9 mouse cellular contexts compared by ENCODE assay signal in the genomic region with DNA sequence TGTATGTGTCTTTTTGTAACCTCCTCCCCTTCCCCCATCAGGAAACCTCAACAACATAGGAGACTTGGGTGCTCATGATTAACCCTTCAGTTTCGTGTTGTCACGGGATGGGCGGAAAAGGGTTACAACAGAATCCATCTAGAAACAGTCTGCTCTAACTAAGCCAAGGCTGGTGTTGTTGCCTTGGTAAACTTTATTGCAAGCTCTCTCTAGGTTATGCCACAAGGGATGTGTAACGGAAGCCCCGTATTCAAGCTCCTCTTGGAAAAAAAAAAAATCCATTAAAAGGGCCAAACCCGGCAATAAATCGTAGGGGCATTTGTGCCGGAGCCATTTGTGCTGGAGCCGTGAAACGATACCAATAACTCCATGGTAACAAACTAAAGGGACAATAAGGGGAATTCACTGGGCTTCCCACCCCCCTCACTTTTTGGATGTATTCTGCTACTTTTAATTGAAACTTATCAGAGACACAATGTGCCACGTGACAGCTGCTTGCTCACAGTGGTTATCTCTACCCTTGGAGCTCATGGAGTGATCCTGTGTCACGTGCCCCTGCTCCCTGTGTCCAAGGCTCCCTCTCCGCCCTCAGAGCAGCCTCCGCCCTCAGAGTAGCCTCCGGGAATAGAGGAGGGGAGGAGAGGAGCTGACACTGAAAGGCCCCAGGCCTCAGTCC. TPM values are rescaled to one million over a fixed set of nuclear protein-coding genes. Genes with fewer than 3 reads are reported as not detected.
A peak's percentile ranks its signal among the peaks of the same experiment; 100 is the strongest.
DNase-seq lines count a peak whose midpoint lies in the region; ATAC-seq and TF ChIP-seq lines count a peak whose summit lies in the region.
"Had no signal": no experiment of that assay in that cellular context is flagged by ENCODE, and none has a peak within 500 bp of the region (broad histone marks: within the 10 kb centered on the region; RNA-seq: fewer than 3 reads in every experiment).

No protein-coding gene starts in this region.

- H3K9me3 ChIP-seq in hindbrain, postnatal 0 days (ENCODE audit: low read length) = no peaks in the 10 kb centered on the region
- H3K9me3 ChIP-seq in liver, embryonic 15.5 days (replicated peaks) = no peaks in the 10 kb centered on the region

- no peak overlapping the region for H3K9ac ChIP-seq in hindbrain, postnatal 0 days (replicated peaks; ENCODE audit: low read length)
- H3K9ac ChIP-seq in liver, embryonic 15.5 days = peak overlapping the region; percentile 43

- intact Hi-C loops in gastrocnemius, postnatal 14 days (cut with DNase I; ENCODE audit: low total_unique reads) = no loop called here

- TF ChIP-seq CTCF in hindbrain, postnatal 0 days (IDR thresholded peaks at IDR 0.05; ENCODE audit: low read depth) = no peak

- peak overlapping the region; percentile 31; the same call in 1 of the 2 replicates for H3K4me2 ChIP-seq in hindbrain, postnatal 0 days (ENCODE audit: low read depth, low read length)
- H3K4me2 ChIP-seq in liver, embryonic 15.5 days = peak overlapping the region; percentile 65

- no peaks in the 10 kb centered on the region for H3K27me3 ChIP-seq in hindbrain, postnatal 0 days (ENCODE audit: insufficient read depth, low read length)
- H3K27me3 ChIP-seq in liver, embryonic 15.5 days = no peaks in the 10 kb centered on the region

- no peaks in the 10 kb centered on the region for H3K4me1 ChIP-seq in hindbrain, postnatal 0 days (ENCODE audit: insufficient read depth, low read length)
- peaks cover 44% of the 10 kb centered on the region for H3K4me1 ChIP-seq in liver, embryonic 15.5 days (replicated peaks)

- no peak overlapping the region for H3K4me3 ChIP-seq in hindbrain, postnatal 0 days (ENCODE audit: low read length)
- H3K4me3 ChIP-seq in liver, embryonic 15.5 days (replicated peaks) = peak overlapping the region; percentile 5

- no peaks in the 10 kb centered on the region for H3K36me3 ChIP-seq in hindbrain, postnatal 0 days (ENCODE audit: insufficient read depth, low read length)
- H3K36me3 ChIP-seq in liver, embryonic 15.5 days (replicated peaks) = no peaks in the 10 kb centered on the region

- DNase-seq in retina, postnatal 1 day = peak; percentile 49
- DNase-seq in retina, embryonic 14.5 days (ENCODE audit: low spot score) = no peak
- DNase-seq in gastrocnemius, postnatal 14 days = peak; percentile 34
- no peak for DNase-seq in hindbrain, postnatal 0 days (ENCODE audit: low spot score)
- no peak for DNase-seq in thymus, postnatal 10 days (ENCODE audit: low spot score in 2 of 2)
- no peak for DNase-seq in lung, postnatal 25 days (ENCODE audit: low spot score)

- WGBS in hindbrain, postnatal 0 days = 39% methylated on average over 15 of the region's 15 CpGs
- 65% methylated on average over 15 of the region's 15 CpGs for WGBS in liver, embryonic 15.5 days (ENCODE audit: insufficient replicate concordance)

- H3K27ac ChIP-seq in hindbrain, postnatal 0 days = no peak overlapping the region
- H3K27ac ChIP-seq in liver, embryonic 15.5 days (replicated peaks) = peak overlapping the region; percentile 89

- peak; percentile 71; the same call in 1 of the 2 replicates for ATAC-seq in hindbrain, postnatal 0 days
- peak; percentile 92 for ATAC-seq in liver, embryonic 15.5 days (ENCODE audit: insufficient read depth)
- ATAC-seq in inflammation-experienced regulatory T-cells, adult 6 months = no peak

RNA-seq across cellular contexts. Expression of gene 1700024P04Rik, which starts 34.3 kb away (rescaled TPM):
- not detected for total RNA-seq in gastrocnemius, postnatal 14 days (2021)
- not detected in 2 replicates for total RNA-seq in hindbrain, postnatal 0 days (2014; rRNA removed)
- polyA plus RNA-seq in hindbrain, postnatal 0 days (2015; fragmentation: Nextera tagmentation; extraction: Ambion mirVana) = not detected in 2 replicates
- not detected in 2 replicates for polyA plus RNA-seq in liver, embryonic 15.5 days (2015; fragmentation: Nextera tagmentation; extraction: Ambion mirVana)
- not detected for polyA plus RNA-seq in inflammation-experienced regulatory T-cells, adult 6 months (2017; shearing (Covaris generic))
- total RNA-seq: gastrocnemius, postnatal 4 days had no signal

Comparison
In these comparisons a context has a peak if more than half of its experiments do, and no peak if none do; other contexts are left out.
1. DNase-seq: peak in retina, postnatal 1 day (single experiment) and gastrocnemius, postnatal 14 days (single experiment); none in retina, embryonic 14.5 days (single experiment), hindbrain, postnatal 0 days (single experiment), thymus, postnatal 10 days (0 of 2) and lung, postnatal 25 days (single experiment).